Mouse (Mus musculus) right cerebral cortex, postnatal 36 days (tissue): ENCODE measurements around the gene Gm17545.
"Not testable (repeated sequence)": the region's sequence is repeated elsewhere in the genome, so short reads cannot be mapped to it uniquely, and the experiment has no call there.

Experiments used
- DNase-seq, 2 experiments: peaks; one replicate each; pipeline ENCODE4 v3.0.0; 2022; ENCODE audit warnings: low spot score in 2 of 2, mixed read lengths in 1 of 2

Gm17545 gene

GRCm38 (mm10) chr9:22453990-22454389 is at the start of gene Gm17545:
Gene Gm17545 (plus strand): TSS chr9:22454290.
- not testable (repeated sequence) for DNase-seq

- no peak for DNase-seq
These were observed 48.7 kb upstream of the Gm17545 start for GRCm38 (mm10) chr9:22405414-22405813.

GRCm38 (mm10) chr9:22407633-22408032 is 46.5 kb upstream of the Gm17545 start:
- DNase-seq: not testable (repeated sequence)

GRCm38 (mm10) chr9:22408344-22408743 is 45.7 kb upstream of the Gm17545 start:
- DNase-seq: not testable (repeated sequence)

GRCm38 (mm10) chr9:22409501-22409900 is 44.6 kb upstream of the Gm17545 start:
- no peak for DNase-seq

- peak; percentile 98 to 99 for DNase-seq
These were observed 42.9 kb upstream of the Gm17545 start, which contains the start of gene 9530077C05Rik for GRCm38 (mm10) chr9:22411002-22411857. Gene 9530077C05Rik (plus strand): TSS chr9:22411513.

GRCm38 (mm10) chr9:22416187-22416586 is 37.9 kb upstream of the Gm17545 start:
- DNase-seq: no peak

GRCm38 (mm10) chr9:22417547-22417946 is 36.5 kb upstream of the Gm17545 start:
- DNase-seq: no peak

- DNase-seq: no peak
These were observed 34.2 kb upstream of the Gm17545 start for GRCm38 (mm10) chr9:22419877-22420276.

GRCm38 (mm10) chr9:22420491-22420890 is 33.6 kb upstream of the Gm17545 start:
- DNase-seq: no peak

GRCm38 (mm10) chr9:22422559-22422958 is 31.5 kb upstream of the Gm17545 start:
- no peak for DNase-seq

GRCm38 (mm10) chr9:22423507-22423906 is 30.6 kb upstream of the Gm17545 start:
- no peak for DNase-seq

GRCm38 (mm10) chr9:22424196-22424595 is 29.9 kb upstream of the Gm17545 start:
- DNase-seq: no peak

GRCm38 (mm10) chr9:22424719-22425118 is 29.4 kb upstream of the Gm17545 start:
- no peak for DNase-seq

GRCm38 (mm10) chr9:22428028-22428665 is 25.9 kb upstream of the Gm17545 start:
- no peak for DNase-seq

- DNase-seq: no peak
These were observed 25.3 kb upstream of the Gm17545 start for GRCm38 (mm10) chr9:22428666-22429410.

- DNase-seq: no peak
These were observed 24.4 kb upstream of the Gm17545 start for GRCm38 (mm10) chr9:22429533-22430241.

- DNase-seq: no peak
These were observed 23.7 kb upstream of the Gm17545 start for GRCm38 (mm10) chr9:22430315-22430840.

- DNase-seq: no peak
These were observed 20.9 kb upstream of the Gm17545 start for GRCm38 (mm10) chr9:22433221-22433620.

- no peak for DNase-seq
These were observed 20.0 kb upstream of the Gm17545 start for GRCm38 (mm10) chr9:22434101-22434500.

GRCm38 (mm10) chr9:22438826-22439225 is 15.3 kb upstream of the Gm17545 start:
- DNase-seq: no peak
